Mouse (Mus musculus) limb, embryonic 11.5 days (tissue): ENCODE results near the gene Msi2. TPM values are rescaled to one million over a fixed set of nuclear protein-coding genes. Genes with fewer than 3 reads are reported as not detected.

Source experiments
- ATAC-seq: fragments of 200-750 bp; cut with Nextera tagmentation; 2 replicates; pipeline ENCODE4 v1.8.0; 2017; ENCODE audit warnings: low read depth; ENCODE audit not compliant: insufficient number of reproducible peaks, low FRiP score, low TSS enrichment
- DNase-seq: peaks from one replicate; pipeline ENCODE4 v3.0.0-alpha.2; 2015; ENCODE audit warnings: low spot score
- H3K27ac ChIP-seq: fragments of 300-500 bp; sonication (generic); replicated peaks from 2 replicates; pipeline ENCODE4 v1.5.1; 2014; ENCODE audit warnings: low read depth, mild to moderate bottlenecking, low read length
- H3K27me3 ChIP-seq: fragments of 300-500 bp; sonication (generic); 2 replicates; pipeline ENCODE4 v1.6.1; 2014; ENCODE audit warnings: mild to moderate bottlenecking, low read length, mixed read lengths; ENCODE audit not compliant: control insufficient read depth, insufficient read depth
- H3K36me3 ChIP-seq: fragments of 300-500 bp; sonication (generic); 2 replicates; pipeline ENCODE4 v1.6.1; 2014; ENCODE audit warnings: mild to moderate bottlenecking, low read length, moderate library complexity, mixed read lengths; ENCODE audit not compliant: control insufficient read depth, insufficient read depth
- H3K4me1 ChIP-seq: fragments of 300-500 bp; sonication (generic); 2 replicates; pipeline ENCODE4 v1.6.1; 2014; ENCODE audit warnings: low read length, mixed read lengths; ENCODE audit not compliant: control insufficient read depth, insufficient read depth
- H3K4me2 ChIP-seq: fragments of 300-500 bp; sonication (generic); 2 replicates; pipeline ENCODE4 v1.6.1; 2014; ENCODE audit warnings: low read depth, mild to moderate bottlenecking, moderate library complexity; ENCODE audit not compliant: severe bottlenecking
- H3K4me3 ChIP-seq: fragments of 300-500 bp; sonication (generic); 2 replicates; pipeline ENCODE4 v1.5.1; 2014; ENCODE audit warnings: low read depth, low read length
- H3K9ac ChIP-seq: fragments of 300-500 bp; sonication (generic); 2 replicates; pipeline ENCODE4 v1.6.1; 2014; ENCODE audit warnings: mild to moderate bottlenecking, low read length
- H3K9me3 ChIP-seq: fragments of 300-500 bp; sonication (generic); 2 replicates; pipeline ENCODE4 v1.6.1; 2016; ENCODE audit warnings: low read length; ENCODE audit not compliant: control insufficient read depth
- WGBS: fragments of 180-500 bp; shearing (Covaris S2); extraction: QIAGEN DNeasy Blood & Tissue Kit; methylation state at CpG from one replicate; pipeline ENCODE4 v1.1.7; 2014; 5-methylcytosine and 5-hydroxymethylcytosine counted together
- polyA plus RNA-seq: library from polyadenylated mRNA; unstranded; fragments of >200 nt; fragmentation: Nextera tagmentation; extraction: Ambion mirVana; gene quantifications from 2 replicates; pipeline ENCODE4 v1.2.1, GENCODE M21; 2014

Gene Msi2
- polyA plus RNA-seq, 1 experiment from 2014 or later = 18.1 TPM

DNA sequence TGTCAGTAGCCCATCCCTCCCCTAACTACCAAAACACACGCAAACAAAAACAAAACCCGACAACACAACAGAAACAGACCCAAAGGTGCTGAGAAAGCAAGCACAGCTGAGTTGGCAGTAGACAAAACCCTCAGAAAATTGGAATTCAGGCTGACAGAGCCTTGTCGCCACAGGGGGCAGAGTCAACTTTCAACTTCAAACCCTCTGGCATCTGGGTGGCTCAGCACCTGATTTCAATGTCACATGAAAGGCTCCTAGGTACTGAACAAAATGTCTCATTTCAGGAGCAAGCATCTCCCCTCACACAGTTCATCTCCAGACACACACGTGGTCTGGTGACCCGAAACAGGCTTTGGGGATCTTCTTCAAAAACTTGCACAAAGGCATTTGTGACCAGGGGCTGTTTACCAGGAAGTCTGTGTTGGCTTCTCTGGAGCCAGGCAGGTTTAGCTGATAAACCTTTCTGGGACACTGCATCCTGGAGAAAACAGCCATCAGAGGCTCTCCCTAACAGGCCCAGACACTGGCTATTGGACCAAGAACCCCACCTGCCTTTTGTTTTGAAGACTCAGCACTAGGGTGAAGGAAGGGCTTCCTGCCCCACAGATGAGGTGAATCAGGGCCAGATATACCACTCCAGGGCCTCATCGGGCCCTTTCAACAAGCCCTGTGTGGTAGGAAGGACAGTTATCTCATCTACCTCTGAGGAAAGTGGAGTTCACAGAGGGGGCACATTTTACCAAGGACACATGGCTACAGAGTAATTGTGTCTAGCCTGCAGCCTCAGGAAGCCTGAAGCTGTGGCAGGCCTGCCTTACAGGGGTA, 168.0 kb downstream of the Msi2 start:
- H3K36me3 ChIP-seq = no peaks in the 10 kb centered on the region
- H3K9ac ChIP-seq = no peak overlapping the region
- peak overlapping the region; percentile 59 for H3K27ac ChIP-seq
- no peak overlapping the region for H3K4me3 ChIP-seq
- ATAC-seq (no peak), DNase-seq (no peak)
- 60% methylated on average over 6 of the region's 6 CpGs for WGBS
- H3K4me2 ChIP-seq = no peak overlapping the region
- peaks cover 78% of the 10 kb centered on the region for H3K4me1 ChIP-seq
- H3K9me3 ChIP-seq = no peaks in the 10 kb centered on the region
- no peaks in the 10 kb centered on the region for H3K27me3 ChIP-seq

DNA sequence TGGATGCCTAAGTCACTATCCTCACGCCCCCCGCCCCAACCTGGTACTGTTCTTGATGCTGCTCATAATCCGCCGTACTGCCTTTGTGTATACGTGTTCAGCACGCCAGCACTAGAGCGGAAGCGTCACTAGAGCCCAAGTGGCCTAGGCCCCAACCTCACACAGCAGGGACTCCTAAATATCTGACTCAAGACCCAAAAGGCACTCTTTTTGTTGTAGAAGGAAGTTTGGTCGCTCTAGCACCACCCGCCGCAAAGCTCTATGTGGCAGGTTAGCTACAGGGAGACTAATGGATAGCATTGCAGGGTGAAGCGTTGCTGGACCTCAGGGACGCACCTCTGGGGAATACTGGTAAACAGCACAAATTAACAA, 168.8 kb downstream of the Msi2 start:
- H3K9ac ChIP-seq = no peak overlapping the region
- 92% methylated on average over 13 of the region's 13 CpGs for WGBS
- ATAC-seq (no peak), DNase-seq (no peak)
- no peaks in the 10 kb centered on the region for H3K9me3 ChIP-seq
- no peak overlapping the region for H3K4me2 ChIP-seq
- no peaks in the 10 kb centered on the region for H3K36me3 ChIP-seq
- peaks cover 71% of the 10 kb centered on the region for H3K4me1 ChIP-seq
- H3K4me3 ChIP-seq = no peak overlapping the region
- no peaks in the 10 kb centered on the region for H3K27me3 ChIP-seq
- H3K27ac ChIP-seq = no peak overlapping the region

- WGBS = 85% methylated on average over 6 of the region's 6 CpGs
- Histone ChIP-seq H3K9me3 (no peaks in the 10 kb centered on the region), H3K36me3 (no peaks in the 10 kb centered on the region), H3K27me3 (no peaks in the 10 kb centered on the region), H3K9ac (no peak overlapping the region), H3K4me2 (no peak overlapping the region), H3K4me3 (no peak overlapping the region), H3K27ac (no peak overlapping the region), H3K4me1 (peaks cover 67% of the 10 kb centered on the region)
- ATAC-seq = no peak
- DNase-seq = no peak
Observed at GRCm38 (mm10) chr11:88548832-88549528, 169.3 kb downstream of the Msi2 start.

DNA sequence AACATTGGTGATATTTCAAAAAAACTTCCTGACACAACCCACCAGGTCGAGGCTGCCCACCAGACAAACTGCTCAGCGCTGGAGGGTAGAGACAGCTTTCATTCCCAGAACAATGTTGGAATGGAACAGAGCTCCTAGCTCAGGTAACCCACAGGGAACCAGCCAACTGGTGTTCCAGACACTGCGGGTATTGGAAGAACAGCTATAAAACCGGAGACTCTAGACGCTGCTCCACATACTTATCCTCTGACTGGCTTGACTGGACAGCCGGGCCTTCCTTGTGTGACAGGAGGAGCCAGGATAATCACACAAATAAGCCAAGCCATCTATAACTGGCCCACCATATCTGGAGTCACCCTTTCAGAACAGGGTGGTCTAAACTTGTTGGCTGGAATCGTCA, 169.9 kb downstream of the Msi2 start:
- no peak for DNase-seq
- no peak for ATAC-seq
- H3K9ac ChIP-seq = no peak overlapping the region
- H3K9me3 ChIP-seq = no peaks in the 10 kb centered on the region
- H3K4me1 ChIP-seq = peaks cover 62% of the 10 kb centered on the region
- no peak overlapping the region for H3K4me2 ChIP-seq
- no peak overlapping the region for H3K4me3 ChIP-seq
- 62% methylated on average over 7 of the region's 7 CpGs for WGBS
- no peaks in the 10 kb centered on the region for H3K36me3 ChIP-seq
- H3K27me3 ChIP-seq = no peaks in the 10 kb centered on the region
- H3K27ac ChIP-seq = no peak overlapping the region

GRCm38 (mm10) chr11:88543771-88544170, 174.5 kb downstream of the Msi2 start:
- Histone ChIP-seq H3K4me1 (peaks cover 21% of the 10 kb centered on the region), H3K4me2 (no peak overlapping the region), H3K27me3 (no peaks in the 10 kb centered on the region), H3K9ac (no peak overlapping the region), H3K27ac (no peak overlapping the region), H3K36me3 (no peaks in the 10 kb centered on the region), H3K4me3 (no peak overlapping the region), H3K9me3 (no peaks in the 10 kb centered on the region)
- WGBS = 79% methylated on average over 6 of the region's 6 CpGs
- no peak for DNase-seq
- no peak for ATAC-seq

DNA sequence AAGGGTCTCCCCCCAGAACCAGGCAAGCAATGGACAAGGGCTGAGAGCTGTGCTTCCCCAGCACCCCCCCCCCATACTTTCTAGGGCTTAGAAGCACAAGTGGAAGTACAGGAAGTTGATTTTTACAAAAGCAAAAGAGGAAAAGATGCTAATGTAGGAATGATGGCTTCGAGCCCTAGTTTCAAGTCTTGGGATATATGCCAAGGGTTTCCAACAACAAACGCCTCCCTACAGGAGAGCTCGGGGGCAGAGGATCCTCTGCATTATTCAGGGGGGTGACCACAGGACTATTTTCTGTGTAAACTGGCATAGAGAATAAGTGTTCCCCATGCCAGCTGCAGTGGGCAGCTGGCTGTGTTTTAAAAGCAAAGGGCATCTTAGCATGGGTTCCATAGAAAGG, 175.5 kb downstream of the Msi2 start:
- no peak for DNase-seq
- ATAC-seq = no peak
- Histone ChIP-seq H3K4me3 (no peak overlapping the region), H3K4me2 (no peak overlapping the region), H3K36me3 (no peaks in the 10 kb centered on the region), H3K9me3 (no peaks in the 10 kb centered on the region), H3K9ac (no peak overlapping the region), H3K27me3 (no peaks in the 10 kb centered on the region), H3K27ac (no peak overlapping the region), H3K4me1 (peaks cover 15% of the 10 kb centered on the region)
- WGBS = 95% methylated on average over 3 of the region's 3 CpGs

DNA sequence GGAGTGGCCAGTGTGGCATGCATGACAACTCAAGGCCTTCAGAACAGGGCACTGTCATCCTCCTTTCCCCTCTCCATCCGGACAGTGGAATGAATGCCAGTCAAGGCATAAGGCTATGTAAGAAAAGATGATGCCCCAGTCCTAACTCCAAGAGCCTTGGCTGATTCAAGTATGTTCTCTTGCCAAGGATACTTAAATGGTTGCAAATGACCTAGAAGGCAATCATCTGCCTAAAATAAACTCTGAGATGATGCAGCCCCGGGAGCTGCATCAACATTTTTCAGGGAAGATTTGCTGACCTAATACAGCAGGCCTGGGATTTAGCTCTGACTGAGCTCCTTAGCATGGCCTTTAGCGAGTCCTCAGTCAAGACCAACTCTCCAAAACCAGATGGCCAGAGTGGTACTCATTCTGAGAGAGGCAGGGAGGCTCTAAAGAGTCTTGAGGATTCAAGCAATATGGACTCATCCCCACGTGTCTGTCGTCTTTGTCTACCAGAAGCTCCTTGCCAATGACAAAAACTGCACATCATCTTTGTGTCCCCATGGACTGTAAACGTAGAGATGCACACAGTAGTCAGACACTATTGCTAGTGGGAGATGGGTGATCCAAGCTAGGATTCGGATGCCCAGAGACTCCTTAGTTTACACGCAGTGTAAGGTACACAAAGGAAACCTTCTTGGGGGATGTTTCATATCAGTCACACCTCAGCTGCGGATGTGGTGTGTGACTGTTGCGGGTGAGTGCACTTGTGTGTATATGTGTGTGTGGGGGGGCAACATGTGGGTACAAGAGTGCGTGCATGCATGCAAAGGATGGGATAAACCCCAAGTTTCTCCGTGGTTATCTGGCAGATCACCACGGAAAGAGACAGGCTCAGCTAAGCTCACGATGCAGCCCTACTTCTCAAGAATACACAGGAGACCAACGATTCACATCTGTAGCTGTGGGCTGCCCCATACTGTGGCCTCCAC, 176.4 kb downstream of the Msi2 start:
- Histone ChIP-seq H3K27me3 (no peaks in the 10 kb centered on the region), H3K27ac (no peak overlapping the region), H3K4me1 (peaks cover 7% of the 10 kb centered on the region), H3K9ac (no peak overlapping the region), H3K4me2 (no peak overlapping the region), H3K4me3 (no peak overlapping the region), H3K9me3 (no peaks in the 10 kb centered on the region), H3K36me3 (no peaks in the 10 kb centered on the region)
- WGBS = 93% methylated on average over 15 of the region's 15 CpGs
- no peak for DNase-seq
- ATAC-seq = no peak
